Mouse (Mus musculus): ENCODE results near the gene Syn3.

The Syn3 gene

GRCm38 (mm10) chr10:86272826-86273225 lies 225.9 kb downstream of the Syn3 start:
- DNase-seq = no peak

- no peak for DNase-seq
These were observed 228.4 kb downstream of the Syn3 start for GRCm38 (mm10) chr10:86270254-86270653.

- no peak for DNase-seq
These were observed 234.1 kb downstream of the Syn3 start for GRCm38 (mm10) chr10:86264618-86265017.

GRCm38 (mm10) chr10:86261725-86262124 lies 237.0 kb downstream of the Syn3 start:
- no peak for DNase-seq

GRCm38 (mm10) chr10:86258992-86259391 lies 239.7 kb downstream of the Syn3 start:
- DNase-seq = no peak

- no peak for DNase-seq
These were observed 240.7 kb downstream of the Syn3 start for GRCm38 (mm10) chr10:86258046-86258445.

GRCm38 (mm10) chr10:86257045-86257444 lies 241.7 kb downstream of the Syn3 start:
- no peak for DNase-seq

GRCm38 (mm10) chr10:86256221-86256620 lies 242.5 kb downstream of the Syn3 start:
- no peak for DNase-seq

GRCm38 (mm10) chr10:86250149-86250922 lies 248.4 kb downstream of the Syn3 start:
- DNase-seq = no peak

- DNase-seq = no peak
These were observed 249.4 kb downstream of the Syn3 start for GRCm38 (mm10) chr10:86249283-86249682.

GRCm38 (mm10) chr10:86248807-86249206 lies 249.9 kb downstream of the Syn3 start:
- no peak for DNase-seq

GRCm38 (mm10) chr10:86248131-86248740 lies 250.5 kb downstream of the Syn3 start:
- no peak for DNase-seq

GRCm38 (mm10) chr10:86245396-86245795 lies 253.3 kb downstream of the Syn3 start:
- DNase-seq = no peak

- DNase-seq = no peak
These were observed 255.2 kb downstream of the Syn3 start for GRCm38 (mm10) chr10:86243525-86243924.

GRCm38 (mm10) chr10:86242721-86243120 lies 256.0 kb downstream of the Syn3 start:
- DNase-seq = no peak

GRCm38 (mm10) chr10:86230006-86230405 lies 268.7 kb downstream of the Syn3 start:
- no peak for DNase-seq

- no peak for DNase-seq
These were observed 273.2 kb downstream of the Syn3 start for GRCm38 (mm10) chr10:86225480-86225879.

GRCm38 (mm10) chr10:86218984-86219383 lies 279.7 kb downstream of the Syn3 start:
- no peak for DNase-seq

- no peak for DNase-seq
These were observed 281.9 kb downstream of the Syn3 start for GRCm38 (mm10) chr10:86216836-86217235.

- DNase-seq = no peak
These were observed 286.6 kb downstream of the Syn3 start for GRCm38 (mm10) chr10:86212062-86212461.

- no peak for DNase-seq
These were observed 294.8 kb downstream of the Syn3 start for GRCm38 (mm10) chr10:86203915-86204314.

GRCm38 (mm10) chr10:86203175-86203574 lies 295.5 kb downstream of the Syn3 start:
- no peak for DNase-seq

GRCm38 (mm10) chr10:86201826-86202225 lies 296.9 kb downstream of the Syn3 start:
- DNase-seq = no peak

GRCm38 (mm10) chr10:86201006-86201405 lies 297.7 kb downstream of the Syn3 start:
- no peak for DNase-seq

All from thymus, postnatal 14 days (tissue).